Mouse (Mus musculus): Measurements from ENCODE around the gene Elf5. TPM values are rescaled to one million over a fixed set of nuclear protein-coding genes. Genes with fewer than 3 reads are reported as not detected.

Gene Elf5
- polyA plus RNA-seq, 1 experiment from 2014 or later: not detected

GRCm38 (mm10) chr2:103476180-103476579 is 64.7 kb downstream of the Elf5 start:
- Histone ChIP-seq H3K4me3 (ENCODE audit: low read depth, low read length) (no peak overlapping the region), H3K36me3 (ENCODE audit: control insufficient read depth, insufficient read depth, low read length) (peaks cover 4% of the 10 kb centered on the region), H3K27ac (ENCODE audit: low read depth, low read length) (no peak overlapping the region), H3K4me2 (ENCODE audit: low read depth) (no peak overlapping the region), H3K4me1 (ENCODE audit: control insufficient read depth, insufficient read depth, low read length) (no peaks in the 10 kb centered on the region), H3K9me3 (ENCODE audit: control insufficient read depth, low read length) (no peaks in the 10 kb centered on the region), H3K9ac (ENCODE audit: low read length) (no peak overlapping the region), H3K27me3 (ENCODE audit: control insufficient read depth, insufficient read depth, low read length) (no peaks in the 10 kb centered on the region)
- WGBS: 91% methylated on average over 2 of the region's 2 CpGs
- ATAC-seq (ENCODE audit: insufficient read depth, low FRiP score, low TSS enrichment) (no peak), DNase-seq (ENCODE audit: low spot score) (no peak)

- Histone ChIP-seq H3K36me3 (ENCODE audit: control insufficient read depth, insufficient read depth, low read length) (peaks cover 4% of the 10 kb centered on the region), H3K4me2 (ENCODE audit: low read depth) (no peak overlapping the region), H3K27ac (ENCODE audit: low read depth, low read length) (no peak overlapping the region), H3K27me3 (ENCODE audit: control insufficient read depth, insufficient read depth, low read length) (no peaks in the 10 kb centered on the region), H3K4me3 (ENCODE audit: low read depth, low read length) (no peak overlapping the region), H3K9ac (ENCODE audit: low read length) (no peak overlapping the region), H3K9me3 (ENCODE audit: control insufficient read depth, low read length) (no peaks in the 10 kb centered on the region), H3K4me1 (ENCODE audit: control insufficient read depth, insufficient read depth, low read length) (no peaks in the 10 kb centered on the region)
- WGBS: 96% methylated on average over 11 of the region's 11 CpGs
- ATAC-seq (ENCODE audit: insufficient read depth, low FRiP score, low TSS enrichment) (no peak), DNase-seq (ENCODE audit: low spot score) (no peak)
Observed at GRCm38 (mm10) chr2:103476657-103477056, 65.2 kb downstream of the Elf5 start.

- no peak overlapping the region for H3K4me3 ChIP-seq (ENCODE audit: low read depth, low read length)
Observed at GRCm38 (mm10) chr2:103477456-103477855, 66.0 kb downstream of the Elf5 start.

GRCm38 (mm10) chr2:103478326-103478725 is 66.8 kb downstream of the Elf5 start:
- WGBS: 86% methylated on average over 3 of the region's 3 CpGs
- no peak for DNase-seq (ENCODE audit: low spot score)
- ATAC-seq (ENCODE audit: insufficient read depth, low FRiP score, low TSS enrichment): no peak
- Histone ChIP-seq H3K4me2 (ENCODE audit: low read depth) (no peak overlapping the region), H3K9ac (ENCODE audit: low read length) (no peak overlapping the region), H3K27ac (ENCODE audit: low read depth, low read length) (no peak overlapping the region), H3K9me3 (ENCODE audit: control insufficient read depth, low read length) (no peaks in the 10 kb centered on the region), H3K4me1 (ENCODE audit: control insufficient read depth, insufficient read depth, low read length) (peaks cover 3% of the 10 kb centered on the region; the same call in 1 of the 2 replicates), H3K27me3 (ENCODE audit: control insufficient read depth, insufficient read depth, low read length) (no peaks in the 10 kb centered on the region), H3K4me3 (ENCODE audit: low read depth, low read length) (no peak overlapping the region), H3K36me3 (ENCODE audit: control insufficient read depth, insufficient read depth, low read length) (no peaks in the 10 kb centered on the region; the same call in 1 of the 2 replicates)

More at GRCm38 (mm10) chr2:103477456-103477855, 66.0 kb downstream of the Elf5 start:
- Histone ChIP-seq H3K9me3 (ENCODE audit: control insufficient read depth, low read length) (no peaks in the 10 kb centered on the region), H3K9ac (ENCODE audit: low read length) (no peak overlapping the region), H3K4me1 (ENCODE audit: control insufficient read depth, insufficient read depth, low read length) (no peaks in the 10 kb centered on the region), H3K4me2 (ENCODE audit: low read depth) (no peak overlapping the region), H3K36me3 (ENCODE audit: control insufficient read depth, insufficient read depth, low read length) (peaks cover 4% of the 10 kb centered on the region), H3K27me3 (ENCODE audit: control insufficient read depth, insufficient read depth, low read length) (no peaks in the 10 kb centered on the region), H3K27ac (ENCODE audit: low read depth, low read length) (no peak overlapping the region)
- DNase-seq (ENCODE audit: low spot score) (no peak), ATAC-seq (ENCODE audit: insufficient read depth, low FRiP score, low TSS enrichment) (no peak)
- 81% methylated on average over 4 of the region's 4 CpGs for WGBS

- H3K27me3 ChIP-seq (ENCODE audit: control insufficient read depth, insufficient read depth, low read length): no peaks in the 10 kb centered on the region
- H3K4me1 ChIP-seq (ENCODE audit: control insufficient read depth, insufficient read depth, low read length): peaks cover 9% of the 10 kb centered on the region; the same call in 1 of the 2 replicates
- 87% methylated on average over 8 of the region's 8 CpGs for WGBS
- no peak overlapping the region for H3K9ac ChIP-seq (ENCODE audit: low read length)
- H3K4me3 ChIP-seq (ENCODE audit: low read depth, low read length): no peak overlapping the region
- no peak overlapping the region for H3K4me2 ChIP-seq (ENCODE audit: low read depth)
- no peak for DNase-seq (ENCODE audit: low spot score)
- no peak overlapping the region for H3K27ac ChIP-seq (ENCODE audit: low read depth, low read length)
- H3K36me3 ChIP-seq (ENCODE audit: control insufficient read depth, insufficient read depth, low read length): no peaks in the 10 kb centered on the region; the same call in 1 of the 2 replicates
- H3K9me3 ChIP-seq (ENCODE audit: control insufficient read depth, low read length): no peaks in the 10 kb centered on the region
- no peak for ATAC-seq (ENCODE audit: insufficient read depth, low FRiP score, low TSS enrichment)
Observed at GRCm38 (mm10) chr2:103480240-103480639, 68.8 kb downstream of the Elf5 start.

- Histone ChIP-seq H3K4me1 (ENCODE audit: control insufficient read depth, insufficient read depth, low read length) (peaks cover 9% of the 10 kb centered on the region; the same call in 1 of the 2 replicates), H3K27ac (ENCODE audit: low read depth, low read length) (no peak overlapping the region), H3K27me3 (ENCODE audit: control insufficient read depth, insufficient read depth, low read length) (no peaks in the 10 kb centered on the region), H3K4me2 (ENCODE audit: low read depth) (no peak overlapping the region), H3K36me3 (ENCODE audit: control insufficient read depth, insufficient read depth, low read length) (no peaks in the 10 kb centered on the region), H3K9me3 (ENCODE audit: control insufficient read depth, low read length) (no peaks in the 10 kb centered on the region), H3K9ac (ENCODE audit: low read length) (no peak overlapping the region), H3K4me3 (ENCODE audit: low read depth, low read length) (no peak overlapping the region)
- DNase-seq (ENCODE audit: low spot score): no peak
- no peak for ATAC-seq (ENCODE audit: insufficient read depth, low FRiP score, low TSS enrichment)
- WGBS: 92% methylated on average over 4 of the region's 4 CpGs
Observed at GRCm38 (mm10) chr2:103480871-103481270, 69.4 kb downstream of the Elf5 start.

- Histone ChIP-seq H3K27ac (ENCODE audit: low read depth, low read length) (no peak overlapping the region), H3K9me3 (ENCODE audit: control insufficient read depth, low read length) (no peaks in the 10 kb centered on the region), H3K4me3 (ENCODE audit: low read depth, low read length) (no peak overlapping the region), H3K36me3 (ENCODE audit: control insufficient read depth, insufficient read depth, low read length) (no peaks in the 10 kb centered on the region), H3K4me2 (ENCODE audit: low read depth) (no peak overlapping the region), H3K9ac (ENCODE audit: low read length) (no peak overlapping the region), H3K27me3 (ENCODE audit: control insufficient read depth, insufficient read depth, low read length) (no peaks in the 10 kb centered on the region), H3K4me1 (ENCODE audit: control insufficient read depth, insufficient read depth, low read length) (peaks cover 9% of the 10 kb centered on the region; the same call in 1 of the 2 replicates)
- DNase-seq (ENCODE audit: low spot score): no peak
- ATAC-seq (ENCODE audit: insufficient read depth, low FRiP score, low TSS enrichment): no peak
- WGBS: 82% methylated on average over 11 of the region's 11 CpGs
Observed at GRCm38 (mm10) chr2:103481314-103482231, 70.1 kb downstream of the Elf5 start.

- 89% methylated on average over 7 of the region's 7 CpGs for WGBS
- Histone ChIP-seq H3K4me3 (ENCODE audit: low read depth, low read length) (no peak overlapping the region), H3K9ac (ENCODE audit: low read length) (no peak overlapping the region; the same call in 1 of the 2 replicates)
Observed at GRCm38 (mm10) chr2:103483289-103483985, 71.9 kb downstream of the Elf5 start.

More at GRCm38 (mm10) chr2:103483289-103483985, 71.9 kb downstream of the Elf5 start:
- Histone ChIP-seq H3K27me3 (ENCODE audit: control insufficient read depth, insufficient read depth, low read length) (no peaks in the 10 kb centered on the region), H3K4me2 (ENCODE audit: low read depth) (peak overlapping the region; percentile 76), H3K36me3 (ENCODE audit: control insufficient read depth, insufficient read depth, low read length) (no peaks in the 10 kb centered on the region), H3K4me1 (ENCODE audit: control insufficient read depth, insufficient read depth, low read length) (peaks cover 9% of the 10 kb centered on the region; the same call in 1 of the 2 replicates), H3K9me3 (ENCODE audit: control insufficient read depth, low read length) (no peaks in the 10 kb centered on the region), H3K27ac (ENCODE audit: low read depth, low read length) (no peak overlapping the region)
- DNase-seq (ENCODE audit: low spot score): no peak
- no peak for ATAC-seq (ENCODE audit: insufficient read depth, low FRiP score, low TSS enrichment)

Measured in neural tube, embryonic 11.5 days (tissue).